18 mouse cellular contexts compared by ENCODE assay signal in the genomic region with DNA sequence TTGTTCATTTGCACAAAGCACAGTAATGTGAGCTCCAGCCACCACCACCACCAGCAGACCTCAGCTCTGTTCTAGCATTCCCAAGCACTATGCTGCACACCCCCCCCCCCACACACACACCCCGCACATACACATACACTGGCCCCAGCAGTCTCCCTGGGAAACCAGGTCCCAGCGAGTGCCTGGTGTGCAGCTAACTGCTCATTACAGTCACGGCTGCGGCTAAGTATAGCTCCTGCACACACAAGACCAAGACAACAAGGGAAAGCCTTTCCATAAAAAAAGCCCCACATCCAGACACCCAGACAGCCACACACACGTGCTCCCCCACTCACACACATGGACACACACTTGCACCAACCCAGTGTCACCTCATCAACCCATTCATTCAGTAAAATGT. TPM values are rescaled to one million over a fixed set of nuclear protein-coding genes. Genes with fewer than 3 reads are reported as not detected.
"Had no signal": no experiment of that assay in that cellular context is flagged by ENCODE, and none has a peak within 500 bp of the region (broad histone marks: within the 10 kb centered on the region; RNA-seq: fewer than 3 reads in every experiment).

No protein-coding gene starts in this region.

- H3K9me3 ChIP-seq: limb, embryonic 13.5 days; neural tube, embryonic 15.5 days; stomach, embryonic 15.5 days had no signal

- H3K9ac ChIP-seq: limb, embryonic 13.5 days; liver, embryonic 14.5 days; neural tube, embryonic 15.5 days; stomach, embryonic 15.5 days had no signal

- H3K27ac ChIP-seq: kidney, postnatal 0 days; limb, embryonic 13.5 days; liver, embryonic 14.5 days; neural tube, embryonic 15.5 days; stomach, embryonic 15.5 days had no signal

- DNase-seq: kidney, adult 11 months; kidney, adult 9 months; kidney, postnatal 36 days; lung, adult 18-20 months; lung, postnatal 36 days; midbrain, embryonic 14.5 days; thymus, adult 2 months; thymus, postnatal 25 days had no signal

- H3K4me3 ChIP-seq: limb, embryonic 13.5 days; myocyte; neural tube, embryonic 15.5 days; stomach, embryonic 15.5 days had no signal

- H3K4me1 ChIP-seq: limb, embryonic 13.5 days; stomach, embryonic 15.5 days had no signal

- H3K4me2 ChIP-seq: limb, embryonic 13.5 days; neural tube, embryonic 15.5 days; stomach, embryonic 15.5 days had no signal

- ATAC-seq: lung, postnatal 0 days had no signal

- H3K27me3 ChIP-seq: neural tube, embryonic 15.5 days; stomach, embryonic 15.5 days had no signal

- H3K36me3 ChIP-seq: limb, embryonic 13.5 days; neural tube, embryonic 15.5 days; stomach, embryonic 15.5 days had no signal

RNA-seq across cellular contexts. Expression of gene Kcnc1, which starts 16.5 kb away (rescaled TPM):
- polyA plus RNA-seq: liver, adult 2 months had no signal

RNA-seq across cellular contexts. Expression of gene Myod1, which starts 36.5 kb away (rescaled TPM):
- total RNA-seq: layer of hippocampus, postnatal 14 days; liver, adult 2 months; megakaryocyte progenitor cell, adult 5-6 weeks had no signal
- polyA plus RNA-seq: kidney, postnatal 0 days; liver, adult 2 months; lung, postnatal 0 days; midbrain, embryonic 14.5 days had no signal
